Mouse (Mus musculus) olfactory bulb, adult 2 months (tissue): ENCODE results near the gene Tbx5.

ENCODE experiments used
- CTCF ChIP-seq: fragments of 200-500 bp; IDR thresholded peaks from 2 replicates; pipeline ENCODE4 v1.5.1; 2012; ENCODE audit warnings: low read depth, mild to moderate bottlenecking, low read length, moderate library complexity; ENCODE audit not compliant: insufficient read depth
- POLR2A ChIP-seq: fragments of 200-500 bp; IDR thresholded peaks from 2 replicates; pipeline ENCODE4 v1.6.1; 2012; ENCODE audit warnings: mild to moderate bottlenecking, low read depth, low read length, moderate library complexity; ENCODE audit not compliant: insufficient read depth

GRCm38 (mm10) chr5:119885595-119885994, 53.1 kb downstream of the Tbx5 start:
- no peak for TF ChIP-seq POLR2A
- TF ChIP-seq CTCF: no peak
